Comparison of ENCODE assay signal across 8 mouse cellular contexts in genomic region chr8:111853861-111854501, GRCm38 (mm10). TPM values are rescaled to one million over a fixed set of nuclear protein-coding genes. Genes with fewer than 3 reads are reported as not detected.
DNase-seq lines count a peak whose midpoint lies in the region; ATAC-seq and TF ChIP-seq lines count a peak whose summit lies in the region.

Gene Cfdp1 (minus strand): TSS chr8:111854291.

- peaks cover 0 to 32% of the 10 kb centered on the region in 2 experiments; a peak in 3 of 4 replicates for H3K4me1 ChIP-seq in CH12.LX (ENCODE audit: control insufficient read depth in 1 of 2, insufficient read depth in 2 of 2)
- H3K4me1 ChIP-seq in forebrain, embryonic 11.5 days (replicated peaks; ENCODE audit: control insufficient read depth, insufficient read depth, low read length): 0 out of 2 replicates have a peak, but pooled peaks cover 2% of the 10 kb centered on the region
- H3K4me1 ChIP-seq in heart, embryonic 16.5 days (ENCODE audit: control insufficient read depth, insufficient read depth, low read length): peaks cover 10% of the 10 kb centered on the region
- H3K4me1 ChIP-seq in liver, embryonic 15.5 days (replicated peaks): peaks cover 43% of the 10 kb centered on the region
- H3K4me1 ChIP-seq in neural tube, embryonic 12.5 days: peaks cover 9% of the 10 kb centered on the region; the same call in 1 of the 2 replicates

- no peaks in the 10 kb centered on the region for H3K9me3 ChIP-seq in CH12.LX (replicated peaks; ENCODE audit: low read length)
- no peaks in the 10 kb centered on the region for H3K9me3 ChIP-seq in forebrain, embryonic 11.5 days (ENCODE audit: control insufficient read depth, low read length)
- H3K9me3 ChIP-seq in heart, embryonic 16.5 days (replicated peaks; ENCODE audit: control insufficient read depth, low read length): no peaks in the 10 kb centered on the region
- H3K9me3 ChIP-seq in liver, embryonic 15.5 days (replicated peaks): no peaks in the 10 kb centered on the region
- no peaks in the 10 kb centered on the region for H3K9me3 ChIP-seq in neural tube, embryonic 12.5 days

- under 1% methylated on average over 53 of the region's 53 CpGs for WGBS in forebrain, embryonic 11.5 days
- WGBS in heart, embryonic 16.5 days: under 1% methylated on average over 53 of the region's 53 CpGs
- WGBS in liver, embryonic 15.5 days (ENCODE audit: insufficient replicate concordance): under 1% methylated on average over 53 of the region's 53 CpGs
- WGBS in neural tube, embryonic 12.5 days: under 1% methylated on average over 53 of the region's 53 CpGs

- no peak for TF ChIP-seq RAD21 in CH12.LX (IDR thresholded peaks at IDR 0.05; ENCODE audit: low read depth, low read length)

- H3K4me2 ChIP-seq in CH12.LX (ENCODE audit: insufficient read depth, low read depth, poor library complexity, severe bottlenecking): peak within 1 kb of the TSS; percentile 97
- H3K4me2 ChIP-seq in forebrain, embryonic 11.5 days (ENCODE audit: low read depth, low read length, severe bottlenecking): peak within 1 kb of the TSS; percentile 84
- peak within 1 kb of the TSS; percentile 81 for H3K4me2 ChIP-seq in heart, embryonic 16.5 days (ENCODE audit: low read depth, low read length)
- H3K4me2 ChIP-seq in liver, embryonic 15.5 days: peak within 1 kb of the TSS; percentile 93
- peak within 1 kb of the TSS; percentile 92 for H3K4me2 ChIP-seq in neural tube, embryonic 12.5 days (replicated peaks)

- H3K27me3 ChIP-seq in CH12.LX (replicated peaks): no peaks in the 10 kb centered on the region
- H3K27me3 ChIP-seq in forebrain, embryonic 11.5 days (ENCODE audit: control insufficient read depth, insufficient read depth, low read length): no peaks in the 10 kb centered on the region
- H3K27me3 ChIP-seq in heart, embryonic 16.5 days (ENCODE audit: control insufficient read depth, insufficient read depth, low read length): no peaks in the 10 kb centered on the region
- no peaks in the 10 kb centered on the region for H3K27me3 ChIP-seq in liver, embryonic 15.5 days
- H3K27me3 ChIP-seq in neural tube, embryonic 12.5 days (replicated peaks): no peaks in the 10 kb centered on the region

- DNase-seq in CH12.LX (ENCODE audit: extremely low read depth): peak; percentile 97
- peak; percentile 97 for DNase-seq in c-Kit-positive CD71-positive TER-119-negative erythroid progenitor cells, embryonic 14.5 days (ENCODE audit: low read depth)
- DNase-seq in forebrain, embryonic 11.5 days (ENCODE audit: low spot score): peak; percentile 96
- peak; percentile 98 for DNase-seq in kidney, postnatal 36 days
- peak; percentile 93 for DNase-seq in telencephalon, adult 2 months (ENCODE audit: low read depth, low spot score)

- H3K9ac ChIP-seq in CH12.LX (ENCODE audit: insufficient read depth, low read depth): peak within 1 kb of the TSS; percentile 55
- H3K9ac ChIP-seq in forebrain, embryonic 11.5 days (ENCODE audit: low read length): peak within 1 kb of the TSS; percentile 81
- peak within 1 kb of the TSS; percentile 84 for H3K9ac ChIP-seq in heart, embryonic 16.5 days (ENCODE audit: low read length)
- H3K9ac ChIP-seq in liver, embryonic 15.5 days: peak within 1 kb of the TSS; percentile 72
- H3K9ac ChIP-seq in neural tube, embryonic 12.5 days: peak within 1 kb of the TSS; percentile 82

- H3K36me3 ChIP-seq in CH12.LX (replicated peaks in 1 of 2; ENCODE audit: control insufficient read depth in 1 of 2, insufficient read depth in 1 of 2, low read length in 1 of 2): peaks cover 0 to 28% of the 10 kb centered on the region in 2 experiments
- H3K36me3 ChIP-seq in forebrain, embryonic 11.5 days (ENCODE audit: control insufficient read depth, insufficient read depth, low read length): no peaks in the 10 kb centered on the region
- H3K36me3 ChIP-seq in heart, embryonic 16.5 days (ENCODE audit: control insufficient read depth, insufficient read depth): no peaks in the 10 kb centered on the region
- H3K36me3 ChIP-seq in liver, embryonic 15.5 days (replicated peaks): no peaks in the 10 kb centered on the region
- H3K36me3 ChIP-seq in neural tube, embryonic 12.5 days: no peaks in the 10 kb centered on the region

- in situ Hi-C loops in CH12.LX (cut with MboI; ENCODE audit: low pct_ligation_motif_present, low pct_unique_long_range_greater_than_20kb, low sequenced_read_pairs): no loop called here

- dilution Hi-C loops in CH12.LX (cut with MboI; ENCODE audit: extremely low pct_ligation_motif_present, extremely low pct_unique_long_range_greater_than_20kb, low sequenced_read_pairs): no loop called here

- peaks cover 24% of the 10 kb centered on the region for H3K79me2 ChIP-seq in CH12.LX (replicated peaks; ENCODE audit: control insufficient read depth, extremely low read depth, insufficient read depth, poor library complexity, severe bottlenecking)

- TF ChIP-seq POLR2A in CH12.LX (IDR thresholded peaks at IDR 0.05; ENCODE audit: low read depth, low read length): peak; percentile 87

- no peak for TF ChIP-seq CTCF in CH12.LX (conservative IDR thresholded peaks at IDR 0.05 in 1 of 2, IDR thresholded peaks at IDR 0.05 in 1 of 2; ENCODE audit: low read depth in 2 of 2, low read length in 2 of 2)

- no peak within 1 kb of the TSS for H3K27ac ChIP-seq in CH12.LX (ENCODE audit: insufficient read depth, low read depth)
- no peak within 1 kb of the TSS for H3K27ac ChIP-seq in forebrain, embryonic 11.5 days (ENCODE audit: low read depth, low read length)
- H3K27ac ChIP-seq in heart, embryonic 16.5 days (ENCODE audit: low read length): peak within 1 kb of the TSS; percentile 53
- H3K27ac ChIP-seq in liver, embryonic 15.5 days (replicated peaks): peak within 1 kb of the TSS; percentile 7
- no peak within 1 kb of the TSS for H3K27ac ChIP-seq in neural tube, embryonic 12.5 days

- H3K4me3 ChIP-seq in CH12.LX (replicated peaks in 1 of 3; ENCODE audit: low read depth in 2 of 3, low read length in 2 of 3, poor library complexity in 1 of 3): peak within 1 kb of the TSS; percentile 91 to 97 (median 94)
- H3K4me3 ChIP-seq in forebrain, embryonic 11.5 days (ENCODE audit: low read depth, low read length): peak within 1 kb of the TSS; percentile 94
- peak within 1 kb of the TSS; percentile 80 for H3K4me3 ChIP-seq in heart, embryonic 16.5 days (ENCODE audit: low read length)
- H3K4me3 ChIP-seq in liver, embryonic 15.5 days (replicated peaks): peak within 1 kb of the TSS; percentile 75
- H3K4me3 ChIP-seq in neural tube, embryonic 12.5 days: peak within 1 kb of the TSS; percentile 94

- peak; percentile 100 for ATAC-seq in forebrain, embryonic 11.5 days (replicated peaks; ENCODE audit: low FRiP score)
- peak; percentile 100 for ATAC-seq in heart, embryonic 16.5 days (replicated peaks; ENCODE audit: extremely low read depth, insufficient read depth, low FRiP score)
- ATAC-seq in liver, embryonic 15.5 days (ENCODE audit: insufficient read depth): peak; percentile 100
- ATAC-seq in neural tube, embryonic 12.5 days (ENCODE audit: low FRiP score, low read depth): peak; percentile 100

- no peak for TF ChIP-seq EP300 in CH12.LX (IDR thresholded peaks at IDR 0.05; ENCODE audit: low read length)

TF ChIP-seq in CH12.LX, 34 proteins besides CTCF, POLR2A, EP300 and RAD21 (continues in another document):
- TF ChIP-seq ZC3H11A (IDR thresholded peaks at IDR 0.05; ENCODE audit: low read depth, low read length) (no peak), MXI1 (IDR thresholded peaks at IDR 0.05; ENCODE audit: low read depth, low read length) (peak; percentile 82), ZMIZ1 (IDR thresholded peaks at IDR 0.05; ENCODE audit: low read depth, low read length) (no peak), IRF4 (IDR thresholded peaks at IDR 0.05; ENCODE audit: low read depth, low read length) (peak; percentile 71), CHD2 (IDR thresholded peaks at IDR 0.05; ENCODE audit: low read length) (peak; percentile 63; the same call in 1 of the 2 replicates), E2F4 (IDR thresholded peaks at IDR 0.05; ENCODE audit: insufficient replicate concordance, low read depth, low read length) (no peak), KAT2A (IDR thresholded peaks at IDR 0.05; ENCODE audit: insufficient replicate concordance, low read length) (peak; percentile 96; the same call in 1 of the 2 replicates), MYC (IDR thresholded peaks at IDR 0.05; ENCODE audit: low read depth, low read length) (peak; percentile 91), POLR2AphosphoS2 (IDR thresholded peaks at IDR 0.05; ENCODE audit: low read depth, low read length) (peak; percentile 59; the same call in 1 of the 2 replicates), RCOR1 (conservative IDR thresholded peaks at IDR 0.05; ENCODE audit: low read depth, low read length) (no peak), ELF1 (IDR thresholded peaks at IDR 0.05; ENCODE audit: low read depth, low read length) (peak; percentile 89), MEF2A (IDR thresholded peaks at IDR 0.05; ENCODE audit: borderline replicate concordance, low read depth, low read length) (0 out of 2 replicates have a peak, but pooled peaks have one; percentile 42), HCFC1 (IDR thresholded peaks at IDR 0.05; ENCODE audit: low read depth, low read length) (peak; percentile 98), USF1 (IDR thresholded peaks at IDR 0.05; ENCODE audit: low read depth, low read length) (peak; percentile 97), SIN3A (IDR thresholded peaks at IDR 0.05; ENCODE audit: low read length) (peak; percentile 75), ZKSCAN1 (IDR thresholded peaks at IDR 0.05; ENCODE audit: borderline replicate concordance, low read depth, low read length) (no peak), TCF12 (IDR thresholded peaks at IDR 0.05; ENCODE audit: low read depth, low read length) (no peak; the same call in 1 of the 2 replicates), GABPA (IDR thresholded peaks at IDR 0.05; ENCODE audit: insufficient replicate concordance, low read depth, low read length) (peak; percentile 67; the same call in 1 of the 2 replicates), UBTF (IDR thresholded peaks at IDR 0.05; ENCODE audit: low read depth, low read length) (no peak), SMC3 (IDR thresholded peaks at IDR 0.05; ENCODE audit: low read depth, low read length) (no peak), NRF1 (IDR thresholded peaks at IDR 0.05; ENCODE audit: low read depth, low read length) (peak; percentile 95), ZNF384 (IDR thresholded peaks at IDR 0.05; ENCODE audit: low read depth, low read length) (no peak), JUND (conservative IDR thresholded peaks at IDR 0.05; ENCODE audit: low read depth, low read length) (no peak)

RNA-seq across cellular contexts. Expression of gene Cfdp1, which starts in this region (rescaled TPM):
- 113 and 131 TPM in 2 replicates for total RNA-seq in CH12.LX (2012; rRNA removed)
- total RNA-seq in CH12.LX (2014; rRNA removed): 169 and 199 TPM in 2 replicates
- 210 and 286 TPM in 2 replicates for polyA plus RNA-seq in CH12.LX (2012; ENCODE audit: insufficient read length, low read depth)
- polyA plus RNA-seq in forebrain, embryonic 11.5 days (2014; fragmentation: Nextera tagmentation; extraction: Ambion mirVana): 196 and 206 TPM in 2 replicates
- 114 and 123 TPM in 2 replicates for polyA plus RNA-seq in heart, embryonic 16.5 days (2015; fragmentation: Nextera tagmentation; extraction: Ambion mirVana)
- 64.2 and 72.5 TPM in 2 replicates for polyA plus RNA-seq in liver, embryonic 15.5 days (2015; fragmentation: Nextera tagmentation; extraction: Ambion mirVana)
- polyA plus RNA-seq in neural tube, embryonic 12.5 days (2016; fragmentation: Nextera tagmentation; extraction: Ambion mirVana): 177 and 201 TPM in 2 replicates

Comparison
In these comparisons a context has a peak if more than half of its experiments do, and no peak if none do; other contexts are left out.
1. H3K27ac ChIP-seq: peak in heart, embryonic 16.5 days (single experiment) and liver, embryonic 15.5 days (single experiment); none in CH12.LX (single experiment), forebrain, embryonic 11.5 days (single experiment) and neural tube, embryonic 12.5 days (single experiment).
2. Peak in every context shown above with its lines, with median percentiles within 50 percentile points of each other: DNase-seq, H3K4me2 ChIP-seq, H3K4me3 ChIP-seq, H3K9ac ChIP-seq and ATAC-seq.